Mouse (Mus musculus) left cerebral cortex, adult 8-10 months (tissue): ENCODE measurements around the gene Gnb2. TPM values are rescaled to one million over a fixed set of nuclear protein-coding genes. Genes with fewer than 3 reads are reported as not detected.

ENCODE experiments used
- DNase-seq, 2 experiments: peaks; one replicate each; pipeline ENCODE4 v3.0.0; 2022; ENCODE audit warnings: low spot score in 2 of 2
- total RNA-seq, 4 experiments: library from RNA; stranded (reverse); gene quantifications; 2 replicates each; pipeline ENCODE4 v1.2.4; 2022

The Gnb2 gene
- total RNA-seq, 4 experiments from 2014 or later, result 654 to 672 (median 660) TPM

GRCm38 (mm10) chr5:137519691-137520550 is 13.4 kb downstream of the Gnb2 start:
- DNase-seq, result no peak

DNA sequence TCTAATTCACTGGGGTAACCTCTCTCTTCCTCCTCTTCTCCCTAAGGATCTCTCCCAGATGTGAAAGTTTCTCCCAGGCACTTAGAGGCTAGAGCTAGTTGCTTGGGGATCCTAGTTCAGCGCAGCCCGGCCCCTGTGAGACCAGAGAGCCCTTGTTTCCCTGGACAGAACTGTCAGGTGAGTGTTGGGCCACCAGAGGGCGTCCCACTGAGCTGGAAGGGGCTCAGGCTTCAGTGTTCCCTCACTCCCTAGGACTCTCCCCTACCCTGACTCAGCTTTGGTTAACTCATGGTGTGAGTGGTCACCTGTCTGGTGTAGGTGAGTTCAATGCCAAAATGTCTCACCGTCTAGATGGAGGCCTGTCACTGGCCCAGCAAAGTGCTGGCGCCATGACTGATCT is 14.9 kb downstream of the Gnb2 start, which contains the start of gene Gigyf1:
Gene Gigyf1 (plus strand): TSS at position 113 of the 400 bp plus-strand sequence.
- no peak for DNase-seq

DNA sequence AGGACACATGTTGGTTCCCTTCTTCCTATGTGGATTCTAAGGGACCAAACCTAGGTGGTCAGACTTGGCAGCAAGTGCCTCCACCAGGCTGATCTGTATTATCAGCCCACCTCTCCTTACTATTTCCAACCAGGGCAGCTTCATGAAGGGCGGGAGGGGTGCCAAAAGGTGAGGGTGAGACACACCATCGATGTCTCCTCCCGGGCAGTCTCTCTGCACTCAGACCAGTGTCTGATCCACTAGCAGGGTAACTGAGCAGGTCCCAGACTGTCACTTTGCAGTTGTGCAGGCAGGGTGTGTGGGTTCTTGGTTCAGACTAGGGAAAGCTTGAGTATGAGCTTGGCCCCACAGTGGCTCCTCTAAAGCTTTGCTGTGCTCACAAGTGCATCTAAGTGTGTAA is 18.5 kb downstream of the Gnb2 start:
- no peak for DNase-seq

DNA sequence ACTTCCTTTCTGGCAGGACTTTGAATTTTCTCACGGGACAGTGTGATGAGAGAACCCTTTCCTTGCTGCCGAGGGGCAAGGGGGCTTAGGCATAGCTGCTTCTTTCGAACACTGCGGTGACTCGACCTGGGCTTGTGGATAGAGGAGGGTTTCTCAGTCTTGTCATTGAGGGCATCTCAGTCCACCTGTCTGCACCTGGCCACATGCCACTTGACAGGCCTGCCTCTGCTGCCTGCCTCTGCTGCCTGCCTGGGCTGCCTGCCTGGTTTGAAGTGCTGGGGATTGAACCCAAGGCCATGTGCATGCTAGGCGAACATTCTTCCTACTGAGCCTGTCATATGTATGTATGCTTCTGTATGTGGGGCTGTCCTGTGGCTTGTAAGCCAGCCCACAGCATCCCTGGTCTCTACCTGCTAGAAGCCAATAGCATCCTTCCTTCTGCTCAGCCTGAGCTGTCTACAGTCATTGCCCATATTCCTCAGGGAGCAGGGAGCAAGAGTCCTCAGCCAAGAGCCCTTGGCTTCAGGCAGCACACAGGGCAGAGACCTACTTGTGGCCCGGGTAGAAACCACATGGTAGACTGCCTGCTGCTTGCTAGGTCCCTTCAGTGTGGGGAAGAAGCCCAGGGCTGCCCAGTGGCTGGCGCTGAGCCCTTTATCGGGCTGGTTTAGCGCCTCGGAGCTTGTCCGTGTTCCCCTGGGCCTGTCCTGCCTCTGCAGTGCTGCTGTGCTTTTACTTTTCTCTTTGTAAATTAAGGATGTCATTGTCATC is 19.2 kb downstream of the Gnb2 start:
- DNase-seq, result no peak

DNA sequence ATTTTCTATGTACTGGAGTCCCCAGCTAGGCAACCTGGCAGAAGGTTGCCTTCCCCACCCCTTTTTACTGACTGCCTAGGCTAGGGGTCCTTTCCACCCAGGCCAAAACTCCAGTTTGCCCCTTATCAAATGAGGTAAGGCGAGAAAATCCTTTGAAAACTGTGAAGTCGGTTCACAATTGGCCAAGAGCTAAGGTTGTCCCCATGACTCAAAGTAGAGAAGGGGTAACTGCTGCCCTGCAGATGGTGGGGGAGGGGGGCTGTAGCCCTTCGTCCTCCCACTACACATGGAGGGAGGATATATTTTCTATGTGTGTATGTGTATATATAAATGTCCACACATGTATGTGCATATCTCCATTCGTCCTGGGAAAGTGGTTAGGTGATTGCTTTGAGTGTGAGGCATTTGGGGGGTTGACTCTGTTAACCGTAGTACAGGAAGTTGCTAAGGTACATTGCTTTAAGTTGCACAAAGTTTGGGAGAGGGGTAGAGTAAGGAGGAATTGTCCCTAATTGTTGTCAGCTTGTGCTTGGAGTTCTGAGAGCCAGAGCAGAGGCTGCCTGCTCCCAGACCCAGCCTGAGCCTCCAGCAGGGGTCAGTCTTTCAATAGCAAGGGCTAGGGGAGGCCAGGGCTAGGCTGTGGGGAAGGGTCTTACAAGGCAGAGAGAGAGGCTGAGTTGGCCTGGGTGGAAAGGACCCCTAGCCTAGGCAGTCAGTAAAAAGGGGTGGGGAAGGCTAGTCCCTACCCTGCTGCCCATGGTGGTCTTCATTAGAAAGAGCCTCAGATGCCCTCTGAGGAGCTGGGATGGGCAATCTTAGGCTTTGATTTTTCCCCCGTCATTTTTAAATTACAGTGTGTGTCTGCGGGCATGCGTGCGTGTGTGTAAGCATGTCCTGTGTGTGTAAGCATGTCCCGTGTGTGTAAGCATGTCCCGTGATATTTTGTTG is 20.2 kb downstream of the Gnb2 start:
- DNase-seq, result no peak

GRCm38 (mm10) chr5:137511706-137512105 is 21.6 kb downstream of the Gnb2 start:
- DNase-seq, result no peak

- no peak for DNase-seq
These were observed 22.5 kb downstream of the Gnb2 start for GRCm38 (mm10) chr5:137510573-137511390.

- DNase-seq, result peak; percentile 65 to 77
These were observed 23.3 kb downstream of the Gnb2 start for GRCm38 (mm10) chr5:137510014-137510501.

DNA sequence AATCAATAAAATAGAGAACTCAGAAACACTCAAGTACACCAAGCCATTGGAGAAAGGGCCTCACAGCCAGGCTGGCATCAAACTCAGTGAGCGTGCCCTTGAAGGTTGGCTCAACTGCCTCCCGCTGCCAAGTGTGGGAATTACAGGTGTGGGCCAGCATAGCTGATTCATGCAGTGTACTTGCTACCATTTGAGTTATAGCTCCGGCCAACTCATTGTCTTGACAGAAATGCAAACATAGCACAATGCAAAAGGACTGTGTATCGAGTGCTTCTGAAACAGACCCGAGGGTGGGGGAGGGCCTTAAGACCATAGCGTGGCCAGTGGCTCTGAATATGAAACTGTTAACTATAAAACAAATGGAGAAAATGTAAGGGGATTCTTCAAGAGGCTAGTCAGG is 29.3 kb downstream of the Gnb2 start:
- no peak for DNase-seq

GRCm38 (mm10) chr5:137502667-137503110 is 30.6 kb downstream of the Gnb2 start:
- peak in 1 of 2 experiments; percentile 62 for DNase-seq

- DNase-seq, result peak; percentile 99 to 100
These were observed 31.3 kb downstream of the Gnb2 start, which contains the start of gene Pop7 for GRCm38 (mm10) chr5:137501709-137502666. TSS of gene Pop7 (minus strand) at chr5:137502518.

GRCm38 (mm10) chr5:137500186-137500585 is 33.1 kb downstream of the Gnb2 start:
- no peak for DNase-seq

- DNase-seq, result no peak
These were observed 39.5 kb downstream of the Gnb2 start for GRCm38 (mm10) chr5:137493831-137494230.

DNA sequence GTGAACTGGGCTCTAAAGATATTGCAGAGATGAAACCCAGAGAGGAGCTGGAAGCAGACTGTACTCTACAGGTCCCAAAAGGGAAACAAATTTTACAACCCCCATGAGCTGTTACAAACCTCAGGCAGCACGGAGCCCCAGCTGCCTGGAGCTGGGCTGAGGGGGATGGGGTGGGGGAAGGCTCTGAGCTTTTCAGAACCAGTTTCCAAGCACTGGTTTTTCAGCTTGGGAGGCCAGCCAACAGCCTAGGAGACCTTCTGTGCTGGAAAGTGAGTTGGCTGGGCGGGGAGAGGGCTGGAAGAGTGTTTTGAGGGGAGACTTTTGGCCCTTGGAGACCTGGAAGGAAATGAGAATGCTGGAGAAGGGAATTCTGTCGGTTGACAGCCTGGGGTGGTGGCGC is 41.8 kb downstream of the Gnb2 start:
- DNase-seq, result no peak

GRCm38 (mm10) chr5:137487616-137488015 is 45.7 kb downstream of the Gnb2 start:
- no peak for DNase-seq

DNA sequence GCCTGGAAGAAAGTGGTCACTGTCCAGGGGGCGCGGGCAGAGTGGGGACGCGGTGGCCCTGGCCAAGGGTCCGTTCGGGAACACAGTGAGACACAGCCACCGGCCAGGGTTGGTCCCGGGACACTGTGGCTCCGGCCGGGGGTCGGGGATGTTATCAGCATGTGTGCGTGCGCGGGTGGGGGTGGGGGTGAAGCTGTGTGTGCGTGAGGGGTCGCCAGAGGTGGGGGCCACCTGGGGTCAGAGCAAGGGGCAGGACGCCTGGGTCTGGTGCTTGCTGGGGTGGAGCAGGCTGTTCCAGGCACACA is 47.5 kb downstream of the Gnb2 start:
- no peak for DNase-seq

DNA sequence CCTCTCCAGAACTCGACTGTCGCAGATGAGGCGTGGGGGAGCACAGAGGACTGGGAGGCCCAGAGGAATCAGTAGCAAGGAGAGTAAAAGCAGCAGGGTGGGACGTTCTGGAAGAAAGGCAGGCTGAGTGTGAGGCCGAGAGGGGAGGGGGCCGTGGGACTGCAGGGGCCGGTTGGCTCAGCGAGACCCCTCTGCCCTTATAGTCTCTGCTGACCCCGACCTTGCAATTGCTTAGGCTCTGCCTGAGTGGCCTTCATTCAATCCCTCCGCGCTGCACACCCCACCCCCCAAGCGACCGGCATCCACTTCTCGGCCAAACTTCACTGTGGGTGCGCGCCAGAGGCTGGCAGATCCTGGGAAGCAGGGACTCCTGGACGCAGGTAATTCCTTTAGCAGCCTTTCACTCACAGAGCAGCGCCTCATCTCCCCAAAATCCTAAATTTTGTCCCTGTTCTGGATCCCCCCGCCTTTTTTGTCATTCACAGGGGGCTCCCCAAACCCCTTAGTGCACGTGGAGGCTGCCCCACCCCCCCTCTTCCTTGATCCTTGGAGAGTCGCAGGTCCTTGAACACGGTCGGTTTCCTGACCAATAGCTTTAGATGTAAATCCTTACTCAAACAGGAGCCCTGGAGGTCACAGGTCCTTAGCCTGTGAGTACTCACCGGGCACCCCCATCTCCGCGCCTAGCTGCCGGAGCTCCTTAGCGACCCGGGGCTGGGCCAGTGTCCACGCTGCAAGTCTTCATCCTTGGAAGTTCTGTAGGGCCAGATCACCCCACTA is 48.0 kb downstream of the Gnb2 start:
- no peak for DNase-seq

GRCm38 (mm10) chr5:137481897-137482296 is 51.4 kb downstream of the Gnb2 start:
- DNase-seq, result no peak
